Mouse (Mus musculus): ENCODE results near the gene Ccdc170. TPM values are rescaled to one million over a fixed set of nuclear protein-coding genes. Genes with fewer than 3 reads are reported as not detected.

The Ccdc170 gene
- polyA plus RNA-seq, 1 experiment from 2014 or later, result not detected

GRCm38 (mm10) chr10:4492909-4493308 lies 10.6 kb downstream of the Ccdc170 start:
- Histone ChIP-seq H3K36me3 (ENCODE audit: control insufficient read depth, insufficient read depth) (no peaks in the 10 kb centered on the region), H3K9me3 (replicated peaks; ENCODE audit: control insufficient read depth, low read length) (no peaks in the 10 kb centered on the region)

GRCm38 (mm10) chr10:4503251-4503650 lies 20.9 kb downstream of the Ccdc170 start:
- Histone ChIP-seq H3K36me3 (ENCODE audit: control insufficient read depth, insufficient read depth) (no peaks in the 10 kb centered on the region), H3K27ac (ENCODE audit: low read length) (no peak overlapping the region), H3K4me2 (ENCODE audit: low read depth, low read length) (no peak overlapping the region), H3K9me3 (replicated peaks; ENCODE audit: control insufficient read depth, low read length) (no peaks in the 10 kb centered on the region), H3K4me3 (ENCODE audit: low read depth, low read length) (no peak overlapping the region), H3K27me3 (ENCODE audit: control insufficient read depth, insufficient read depth, low read depth, low read length) (no peaks in the 10 kb centered on the region), H3K9ac (ENCODE audit: low read depth, low read length) (no peak overlapping the region), H3K4me1 (ENCODE audit: control insufficient read depth, low read depth, low read length) (no peaks in the 10 kb centered on the region)
- no peak for ATAC-seq (ENCODE audit: low read depth)
- WGBS (ENCODE audit: insufficient replicate concordance), result 74% methylated on average over 8 of the region's 8 CpGs

More at GRCm38 (mm10) chr10:4492909-4493308, 10.6 kb downstream of the Ccdc170 start:
- H3K4me2 ChIP-seq (ENCODE audit: low read depth, low read length), result no peak overlapping the region
- 39% methylated on average over 4 of the region's 4 CpGs for WGBS (ENCODE audit: insufficient replicate concordance)
- no peak for ATAC-seq (ENCODE audit: low read depth)
- no peak overlapping the region for H3K27ac ChIP-seq (ENCODE audit: low read length)
- H3K27me3 ChIP-seq (ENCODE audit: control insufficient read depth, insufficient read depth, low read depth, low read length), result no peaks in the 10 kb centered on the region
- H3K4me1 ChIP-seq (ENCODE audit: control insufficient read depth, low read depth, low read length), result peaks cover 3% of the 10 kb centered on the region; the same call in 1 of the 2 replicates
- H3K9ac ChIP-seq (ENCODE audit: low read depth, low read length), result no peak overlapping the region
- H3K4me3 ChIP-seq (ENCODE audit: low read depth, low read length), result no peak overlapping the region

GRCm38 (mm10) chr10:4512725-4513124 lies 30.4 kb downstream of the Ccdc170 start:
- H3K9me3 ChIP-seq (replicated peaks; ENCODE audit: control insufficient read depth, low read length), result no peaks in the 10 kb centered on the region
- H3K9ac ChIP-seq (ENCODE audit: low read depth, low read length), result no peak overlapping the region
- H3K4me2 ChIP-seq (ENCODE audit: low read depth, low read length), result no peak overlapping the region
- no peak for ATAC-seq (ENCODE audit: low read depth)
- H3K4me1 ChIP-seq (ENCODE audit: control insufficient read depth, low read depth, low read length), result no peaks in the 10 kb centered on the region
- WGBS (ENCODE audit: insufficient replicate concordance), result 43% methylated on average over 9 of the region's 9 CpGs
- H3K36me3 ChIP-seq (ENCODE audit: control insufficient read depth, insufficient read depth), result no peaks in the 10 kb centered on the region
- H3K27ac ChIP-seq (ENCODE audit: low read length), result no peak overlapping the region
- H3K4me3 ChIP-seq (ENCODE audit: low read depth, low read length), result no peak overlapping the region
- H3K27me3 ChIP-seq (ENCODE audit: control insufficient read depth, insufficient read depth, low read depth, low read length), result no peaks in the 10 kb centered on the region

GRCm38 (mm10) chr10:4517614-4518013 lies 35.3 kb downstream of the Ccdc170 start:
- ATAC-seq (ENCODE audit: low read depth), result no peak
- H3K36me3 ChIP-seq (ENCODE audit: control insufficient read depth, insufficient read depth), result no peaks in the 10 kb centered on the region
- H3K27me3 ChIP-seq (ENCODE audit: control insufficient read depth, insufficient read depth, low read depth, low read length), result no peaks in the 10 kb centered on the region
- no peak overlapping the region for H3K4me3 ChIP-seq (ENCODE audit: low read depth, low read length)
- H3K9ac ChIP-seq (ENCODE audit: low read depth, low read length), result no peak overlapping the region
- no peaks in the 10 kb centered on the region for H3K4me1 ChIP-seq (ENCODE audit: control insufficient read depth, low read depth, low read length)
- H3K9me3 ChIP-seq (replicated peaks; ENCODE audit: control insufficient read depth, low read length), result no peaks in the 10 kb centered on the region
- H3K4me2 ChIP-seq (ENCODE audit: low read depth, low read length), result no peak overlapping the region
- 55% methylated on average over 2 of the region's 2 CpGs for WGBS (ENCODE audit: insufficient replicate concordance)
- H3K27ac ChIP-seq (ENCODE audit: low read length), result no peak overlapping the region

- H3K4me2 ChIP-seq (ENCODE audit: low read depth, low read length), result no peak overlapping the region
- H3K27me3 ChIP-seq (ENCODE audit: control insufficient read depth, insufficient read depth, low read depth, low read length), result no peaks in the 10 kb centered on the region
- no peak for ATAC-seq (ENCODE audit: low read depth)
- no peak overlapping the region for H3K9ac ChIP-seq (ENCODE audit: low read depth, low read length)
- 61% methylated on average over 3 of the region's 3 CpGs for WGBS (ENCODE audit: insufficient replicate concordance)
- no peaks in the 10 kb centered on the region for H3K36me3 ChIP-seq (ENCODE audit: control insufficient read depth, insufficient read depth)
- H3K4me3 ChIP-seq (ENCODE audit: low read depth, low read length), result no peak overlapping the region
- H3K4me1 ChIP-seq (ENCODE audit: control insufficient read depth, low read depth, low read length), result no peaks in the 10 kb centered on the region
- no peaks in the 10 kb centered on the region for H3K9me3 ChIP-seq (replicated peaks; ENCODE audit: control insufficient read depth, low read length)
- no peak overlapping the region for H3K27ac ChIP-seq (ENCODE audit: low read length)
Observed at GRCm38 (mm10) chr10:4519645-4520044, 37.3 kb downstream of the Ccdc170 start.

GRCm38 (mm10) chr10:4520394-4521102 lies 38.2 kb downstream of the Ccdc170 start:
- Histone ChIP-seq H3K4me1 (ENCODE audit: control insufficient read depth, low read depth, low read length) (no peaks in the 10 kb centered on the region), H3K36me3 (ENCODE audit: control insufficient read depth, insufficient read depth) (no peaks in the 10 kb centered on the region), H3K4me3 (ENCODE audit: low read depth, low read length) (no peak overlapping the region), H3K9ac (ENCODE audit: low read depth, low read length) (no peak overlapping the region), H3K4me2 (ENCODE audit: low read depth, low read length) (no peak overlapping the region), H3K9me3 (replicated peaks; ENCODE audit: control insufficient read depth, low read length) (no peaks in the 10 kb centered on the region), H3K27ac (ENCODE audit: low read length) (no peak overlapping the region), H3K27me3 (ENCODE audit: control insufficient read depth, insufficient read depth, low read depth, low read length) (no peaks in the 10 kb centered on the region)
- ATAC-seq (ENCODE audit: low read depth), result no peak
- 56% methylated on average over 6 of the region's 6 CpGs for WGBS (ENCODE audit: insufficient replicate concordance)

GRCm38 (mm10) chr10:4522116-4522515 lies 39.8 kb downstream of the Ccdc170 start:
- Histone ChIP-seq H3K9me3 (replicated peaks; ENCODE audit: control insufficient read depth, low read length) (no peaks in the 10 kb centered on the region), H3K9ac (ENCODE audit: low read depth, low read length) (no peak overlapping the region), H3K4me3 (ENCODE audit: low read depth, low read length) (no peak overlapping the region), H3K4me1 (ENCODE audit: control insufficient read depth, low read depth, low read length) (no peaks in the 10 kb centered on the region), H3K27me3 (ENCODE audit: control insufficient read depth, insufficient read depth, low read depth, low read length) (no peaks in the 10 kb centered on the region), H3K36me3 (ENCODE audit: control insufficient read depth, insufficient read depth) (no peaks in the 10 kb centered on the region), H3K4me2 (ENCODE audit: low read depth, low read length) (no peak overlapping the region), H3K27ac (ENCODE audit: low read length) (no peak overlapping the region)
- WGBS (ENCODE audit: insufficient replicate concordance), result 74% methylated on average over 3 of the region's 3 CpGs
- no peak for ATAC-seq (ENCODE audit: low read depth)

- no peaks in the 10 kb centered on the region for H3K9me3 ChIP-seq (replicated peaks; ENCODE audit: control insufficient read depth, low read length)
- no peak overlapping the region for H3K9ac ChIP-seq (ENCODE audit: low read depth, low read length)
- H3K27ac ChIP-seq (ENCODE audit: low read length), result no peak overlapping the region
- no peaks in the 10 kb centered on the region for H3K36me3 ChIP-seq (ENCODE audit: control insufficient read depth, insufficient read depth)
- no peak overlapping the region for H3K4me2 ChIP-seq (ENCODE audit: low read depth, low read length)
- H3K4me3 ChIP-seq (ENCODE audit: low read depth, low read length), result no peak overlapping the region
- no peaks in the 10 kb centered on the region for H3K27me3 ChIP-seq (ENCODE audit: control insufficient read depth, insufficient read depth, low read depth, low read length)
- 29% methylated on average over 4 of the region's 4 CpGs for WGBS (ENCODE audit: insufficient replicate concordance)
- no peaks in the 10 kb centered on the region for H3K4me1 ChIP-seq (ENCODE audit: control insufficient read depth, low read depth, low read length)
- ATAC-seq (ENCODE audit: low read depth), result no peak
Observed at GRCm38 (mm10) chr10:4523078-4523477, 40.8 kb downstream of the Ccdc170 start.

DNA sequence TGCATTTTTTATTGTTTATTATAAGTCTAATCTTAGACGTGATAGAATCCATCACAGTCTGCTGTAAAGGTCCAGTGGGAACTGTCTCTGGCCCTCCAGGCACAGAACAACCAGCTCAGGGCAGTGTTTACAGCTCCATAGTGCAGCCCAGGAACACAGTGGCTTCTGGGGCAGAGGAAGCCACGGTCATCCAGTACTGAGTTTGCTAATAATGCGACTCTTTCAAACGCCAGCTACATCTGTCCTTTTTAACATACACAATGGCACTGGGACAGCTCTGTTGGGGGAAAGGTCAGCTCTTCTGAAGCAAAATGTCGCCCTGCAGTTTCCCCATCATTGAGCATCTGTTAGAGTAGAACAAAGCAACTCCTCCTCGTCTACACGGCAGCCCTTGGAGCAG lies 45.7 kb downstream of the Ccdc170 start:
- H3K4me3 ChIP-seq (ENCODE audit: low read depth, low read length), result no peak overlapping the region
- no peak overlapping the region for H3K27ac ChIP-seq (ENCODE audit: low read length)
- no peak overlapping the region for H3K4me2 ChIP-seq (ENCODE audit: low read depth, low read length)
- no peaks in the 10 kb centered on the region for H3K36me3 ChIP-seq (ENCODE audit: control insufficient read depth, insufficient read depth)
- H3K9me3 ChIP-seq (replicated peaks; ENCODE audit: control insufficient read depth, low read length), result no peaks in the 10 kb centered on the region
- no peaks in the 10 kb centered on the region for H3K4me1 ChIP-seq (ENCODE audit: control insufficient read depth, low read depth, low read length)
- 60% methylated on average over 7 of the region's 7 CpGs for WGBS (ENCODE audit: insufficient replicate concordance)
- no peak for ATAC-seq (ENCODE audit: low read depth)
- no peaks in the 10 kb centered on the region for H3K27me3 ChIP-seq (ENCODE audit: control insufficient read depth, insufficient read depth, low read depth, low read length)
- no peak overlapping the region for H3K9ac ChIP-seq (ENCODE audit: low read depth, low read length)
